Mouse (Mus musculus) intestine, embryonic 14.5 days (tissue): Measurements from ENCODE around the gene Trim75. TPM values are rescaled to one million over a fixed set of nuclear protein-coding genes. Genes with fewer than 3 reads are reported as not detected.

Experiments
- ATAC-seq: fragments of 200-750 bp; cut with Nextera tagmentation; replicated peaks from 2 replicates; pipeline ENCODE4 v1.8.0; 2017; ENCODE audit warnings: low read depth, moderate number of reproducible peaks, moderate TSS enrichment, moderate library complexity; ENCODE audit not compliant: low FRiP score, low TSS enrichment
- DNase-seq: peaks from one replicate; pipeline ENCODE4 v3.0.0-alpha.2; 2018; ENCODE audit warnings: low spot score
- H3K27ac ChIP-seq: fragments of 300-500 bp; sonication (generic); 2 replicates; pipeline ENCODE4 v1.5.1; 2014; ENCODE audit warnings: low read depth, mild to moderate bottlenecking, control low read depth
- H3K27me3 ChIP-seq: fragments of 300-500 bp; sonication (generic); replicated peaks from 2 replicates; pipeline ENCODE4 v1.6.1; 2014; ENCODE audit warnings: low read length, control low read depth; ENCODE audit not compliant: control insufficient read depth, insufficient read depth
- H3K36me3 ChIP-seq: fragments of 300-500 bp; sonication (generic); 2 replicates; pipeline ENCODE4 v1.6.1; 2014; ENCODE audit warnings: low read length, control low read depth; ENCODE audit not compliant: control insufficient read depth, insufficient read depth
- H3K4me1 ChIP-seq: fragments of 300-500 bp; sonication (generic); replicated peaks from 2 replicates; pipeline ENCODE4 v1.6.1; 2014; ENCODE audit warnings: low read length, control low read depth, mixed read lengths; ENCODE audit not compliant: control insufficient read depth, insufficient read depth
- H3K4me2 ChIP-seq: fragments of 300-500 bp; sonication (generic); 2 replicates; pipeline ENCODE4 v1.6.1; 2014; ENCODE audit warnings: low read length
- H3K4me3 ChIP-seq: fragments of 300-500 bp; sonication (generic); 2 replicates; pipeline ENCODE4 v1.5.1; 2014; ENCODE audit warnings: low read depth, low read length, control low read depth, mixed read lengths
- H3K9ac ChIP-seq: fragments of 300-500 bp; sonication (generic); 2 replicates; pipeline ENCODE4 v1.6.1; 2014; ENCODE audit warnings: mild to moderate bottlenecking, low read length
- H3K9me3 ChIP-seq: fragments of 300-500 bp; sonication (generic); 2 replicates; pipeline ENCODE4 v1.6.1; 2016; ENCODE audit warnings: low read length, control low read depth; ENCODE audit not compliant: control insufficient read depth
- WGBS: fragments of 180-500 bp; shearing (Covaris S2); extraction: QIAGEN DNeasy Blood & Tissue Kit; methylation state at CpG from one replicate; pipeline ENCODE4 v1.1.7; 2014; 5-methylcytosine and 5-hydroxymethylcytosine counted together
- polyA plus RNA-seq: library from polyadenylated mRNA; unstranded; fragments of >200 nt; fragmentation: Nextera tagmentation; extraction: Ambion mirVana; gene quantifications from 2 replicates; pipeline ENCODE4 v1.2.1, GENCODE M21; 2014

Gene Trim75
- not detected in 2 replicates for polyA plus RNA-seq

DNA sequence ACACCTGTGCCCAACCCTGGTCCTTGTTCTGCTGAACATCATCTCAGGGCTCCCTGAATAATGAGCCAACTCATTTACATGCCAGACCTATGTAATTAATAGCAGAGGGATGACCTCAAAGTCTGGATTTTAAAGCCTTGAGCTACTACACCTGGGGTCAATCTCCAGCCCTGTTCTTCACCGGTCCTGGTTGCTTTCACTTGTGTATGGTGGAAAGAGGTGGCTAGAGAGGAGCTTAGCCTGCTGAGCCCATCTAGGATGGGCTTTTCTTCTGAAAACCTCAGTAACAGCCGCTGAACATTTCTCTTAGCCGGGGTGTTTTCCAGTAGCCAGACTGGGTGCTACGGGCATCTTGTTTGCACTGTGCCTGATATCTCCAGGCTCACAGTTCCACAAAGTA, at the start of gene Trim75:
Gene Trim75 (minus strand): TSS at position 101 of the 400 bp plus-strand sequence.
- Histone ChIP-seq H3K27me3 (no peaks in the 10 kb centered on the region), H3K4me2 (no peak within 1 kb of the TSS), H3K9me3 (peaks cover 5% of the 10 kb centered on the region; the same call in 1 of the 2 replicates), H3K4me3 (no peak within 1 kb of the TSS), H3K27ac (no peak within 1 kb of the TSS), H3K9ac (no peak within 1 kb of the TSS), H3K4me1 (no peaks in the 10 kb centered on the region), H3K36me3 (no peaks in the 10 kb centered on the region)
- ATAC-seq (no peak), DNase-seq (no peak)
- WGBS = 90% methylated on average over 4 of the region's 4 CpGs

DNA sequence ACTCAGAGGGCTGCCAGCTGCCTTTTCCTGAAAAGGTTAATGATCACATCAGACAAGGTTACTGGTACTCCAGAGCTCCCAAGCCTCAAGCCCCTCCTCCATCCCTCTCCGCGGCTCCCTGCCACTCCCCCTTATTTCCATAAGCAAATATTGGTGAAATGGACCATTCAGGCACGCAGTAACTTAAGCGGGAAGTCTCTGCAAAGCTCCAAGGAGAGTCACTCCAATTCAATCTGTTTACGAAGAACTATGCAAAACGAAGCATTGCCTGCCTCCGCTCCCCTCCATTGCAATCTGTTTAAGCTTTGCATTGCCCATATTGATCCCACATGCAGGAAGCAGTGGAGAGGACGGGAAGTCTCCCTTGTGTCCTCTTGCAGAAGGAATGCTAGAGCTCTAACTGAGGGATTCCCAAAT, 49.5 kb upstream of the Trim75 start, which contains the start of gene Apela:
Gene Apela (minus strand): TSS at position 220 of the 417 bp plus-strand sequence.
- Histone ChIP-seq H3K27ac (peak within 1 kb of the TSS; percentile 29; the same call in 1 of the 2 replicates), H3K9ac (no peak within 1 kb of the TSS; the same call in none of the 2 replicates), H3K4me3 (peak within 1 kb of the TSS; percentile 31), H3K36me3 (no peaks in the 10 kb centered on the region), H3K27me3 (no peaks in the 10 kb centered on the region), H3K4me1 (peaks cover 11% of the 10 kb centered on the region; the same call in 1 of the 2 replicates), H3K4me2 (peak within 1 kb of the TSS; percentile 61), H3K9me3 (no peaks in the 10 kb centered on the region)
- peak; percentile 80 for ATAC-seq
- under 1% methylated on average over 8 of the region's 8 CpGs for WGBS
- DNase-seq = peak; percentile 75

DNA sequence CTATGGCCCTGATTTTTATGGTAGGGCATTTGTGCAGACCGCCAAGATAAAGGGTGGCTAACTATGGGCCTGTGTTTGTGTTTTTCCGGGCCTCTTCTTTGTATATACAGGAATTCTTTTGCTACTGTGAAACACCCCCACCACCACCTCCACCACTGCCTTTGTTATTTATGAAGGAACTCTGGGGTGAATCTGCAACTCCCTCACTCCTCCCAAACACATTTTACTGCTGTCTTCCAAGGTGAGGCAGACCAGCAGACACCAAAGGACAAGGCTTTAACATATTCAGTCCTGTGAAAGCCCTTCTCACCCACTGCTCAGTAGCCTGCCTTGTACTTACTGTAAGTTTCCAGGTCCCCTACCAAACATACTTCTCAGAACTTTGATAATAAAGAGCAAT, 46.5 kb upstream of the Trim75 start:
- no peak overlapping the region for H3K4me2 ChIP-seq

DNA sequence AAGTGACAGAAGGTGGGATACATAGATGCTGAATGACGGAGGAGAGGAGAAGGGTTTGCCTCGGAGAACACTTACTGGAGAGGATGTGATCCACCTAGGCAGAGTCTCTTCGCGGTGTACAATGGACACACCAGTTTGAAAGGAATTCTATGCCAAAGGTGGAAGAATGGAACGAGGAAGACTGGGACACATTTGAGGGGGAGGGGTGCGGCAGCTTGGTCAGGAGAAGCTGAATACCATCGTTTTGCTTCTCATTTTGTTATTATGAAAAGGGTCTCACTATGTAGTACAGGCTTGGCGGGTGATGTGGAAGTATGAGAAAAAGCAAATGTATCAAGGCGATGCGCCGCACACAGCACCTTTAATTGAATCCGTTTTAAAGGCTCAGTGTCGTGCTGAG, 45.4 kb upstream of the Trim75 start:
- DNase-seq (no peak), ATAC-seq (no peak)
- Histone ChIP-seq H3K36me3 (no peaks in the 10 kb centered on the region), H3K9ac (no peak overlapping the region), H3K4me3 (no peak overlapping the region), H3K27me3 (no peaks in the 10 kb centered on the region), H3K4me2 (no peak overlapping the region), H3K4me1 (peaks cover 11% of the 10 kb centered on the region; the same call in 1 of the 2 replicates), H3K9me3 (no peaks in the 10 kb centered on the region), H3K27ac (no peak overlapping the region)
- 79% methylated on average over 13 of the region's 13 CpGs for WGBS

More for the DNA sequence above, 46.5 kb upstream of the Trim75 start:
- H3K9me3 ChIP-seq = no peaks in the 10 kb centered on the region
- H3K27me3 ChIP-seq = no peaks in the 10 kb centered on the region
- no peak overlapping the region for H3K27ac ChIP-seq
- H3K9ac ChIP-seq = no peak overlapping the region
- no peaks in the 10 kb centered on the region for H3K36me3 ChIP-seq
- DNase-seq (no peak), ATAC-seq (no peak)
- whole genome bisulfite sequencing = 19% methylated on average over 2 of the region's 2 CpGs
- peaks cover 11% of the 10 kb centered on the region; the same call in 1 of the 2 replicates for H3K4me1 ChIP-seq
- no peak overlapping the region for H3K4me3 ChIP-seq

DNA sequence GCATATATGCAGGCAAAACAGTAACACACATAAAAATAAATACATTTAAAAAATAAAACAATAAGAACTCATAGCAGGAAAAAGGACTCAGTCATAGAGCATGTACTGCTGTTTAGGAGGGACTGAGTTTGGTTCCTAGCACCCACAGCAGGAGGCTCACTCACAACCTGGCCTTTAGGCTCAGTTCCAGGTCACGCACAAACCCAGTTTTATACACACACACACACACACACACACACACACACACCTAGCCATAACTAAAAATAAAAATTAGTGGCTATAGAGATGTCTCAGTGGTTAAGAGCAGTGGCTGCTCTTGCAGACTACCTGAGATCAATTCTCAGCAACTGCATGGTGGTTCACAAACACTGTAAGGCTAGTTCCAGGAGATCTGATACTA, 44.5 kb upstream of the Trim75 start:
- no peaks in the 10 kb centered on the region for H3K36me3 ChIP-seq
- H3K27ac ChIP-seq = no peak overlapping the region
- H3K4me3 ChIP-seq = no peak overlapping the region
- H3K9me3 ChIP-seq = no peaks in the 10 kb centered on the region
- no peak for ATAC-seq
- no peak for DNase-seq
- H3K4me1 ChIP-seq = peaks cover 11% of the 10 kb centered on the region; the same call in 1 of the 2 replicates
- H3K4me2 ChIP-seq = no peak overlapping the region
- 95% methylated on average over 1 of the region's 1 CpGs for WGBS
- H3K9ac ChIP-seq = no peak overlapping the region
- no peaks in the 10 kb centered on the region for H3K27me3 ChIP-seq

DNA sequence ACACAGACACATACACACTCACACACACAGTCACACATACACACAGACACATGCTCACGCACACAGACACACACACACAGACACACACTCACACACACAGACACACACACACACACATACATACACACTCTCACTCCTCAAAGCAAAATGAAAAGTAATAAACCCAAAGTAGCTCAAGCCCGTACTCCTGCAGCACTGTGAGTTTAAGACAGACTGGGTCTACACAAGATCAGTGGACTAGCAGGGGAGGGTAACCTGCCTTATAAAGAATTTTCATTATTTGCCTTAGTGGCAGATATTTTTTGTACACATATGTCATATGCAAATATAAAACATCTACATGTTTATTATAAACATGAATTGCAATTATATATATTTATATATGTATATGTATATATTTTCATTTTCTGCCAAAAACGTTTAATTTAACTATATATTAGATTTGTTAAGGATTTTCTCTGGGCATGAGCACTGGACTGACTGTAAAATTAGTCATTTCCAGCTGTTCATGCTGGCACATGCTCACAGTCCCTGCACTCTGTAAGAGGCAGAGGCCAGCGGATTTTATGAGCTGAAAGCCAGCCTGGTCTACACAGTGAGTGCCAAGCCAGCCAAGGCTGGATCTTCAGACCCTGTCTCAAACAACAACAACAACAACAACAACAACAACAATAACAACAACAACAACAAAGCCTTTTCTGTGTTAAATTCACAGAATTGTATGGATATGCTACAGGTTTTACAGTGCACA, 43.3 kb upstream of the Trim75 start:
- DNase-seq = no peak
- no peak for ATAC-seq
- WGBS = 75% methylated on average over 4 of the region's 4 CpGs

DNA sequence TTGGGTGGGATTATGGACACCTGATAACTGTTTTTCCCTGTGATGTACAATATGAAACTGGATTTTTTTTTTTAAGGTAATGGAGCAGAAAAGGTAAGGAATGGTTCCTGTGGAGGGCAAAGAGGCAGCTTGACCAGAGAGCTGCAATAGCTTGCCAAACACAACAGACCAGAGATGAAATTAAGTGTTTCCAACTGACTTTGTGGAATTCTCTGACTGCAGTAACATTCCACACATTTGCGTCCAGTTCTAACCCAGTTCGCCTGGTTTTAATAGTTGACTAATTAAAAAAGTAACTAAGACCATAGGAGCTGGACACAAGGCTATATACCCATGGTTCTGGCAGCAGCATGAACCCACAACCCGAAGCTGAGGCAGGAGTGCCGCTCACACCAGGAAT, 42.1 kb upstream of the Trim75 start:
- Histone ChIP-seq H3K4me2 (no peak overlapping the region), H3K27me3 (no peaks in the 10 kb centered on the region), H3K9me3 (no peaks in the 10 kb centered on the region), H3K36me3 (no peaks in the 10 kb centered on the region), H3K4me1 (peaks cover 11% of the 10 kb centered on the region; the same call in 1 of the 2 replicates), H3K4me3 (no peak overlapping the region), H3K27ac (no peak overlapping the region), H3K9ac (no peak overlapping the region)
- WGBS = 80% methylated on average over 4 of the region's 4 CpGs
- DNase-seq (no peak), ATAC-seq (no peak)

More for the DNA sequence above, 43.3 kb upstream of the Trim75 start:
- Histone ChIP-seq H3K36me3 (no peaks in the 10 kb centered on the region), H3K9ac (no peak overlapping the region), H3K9me3 (no peaks in the 10 kb centered on the region), H3K27ac (no peak overlapping the region), H3K27me3 (no peaks in the 10 kb centered on the region), H3K4me1 (peaks cover 11% of the 10 kb centered on the region; the same call in 1 of the 2 replicates), H3K4me2 (no peak overlapping the region), H3K4me3 (no peak overlapping the region)

DNA sequence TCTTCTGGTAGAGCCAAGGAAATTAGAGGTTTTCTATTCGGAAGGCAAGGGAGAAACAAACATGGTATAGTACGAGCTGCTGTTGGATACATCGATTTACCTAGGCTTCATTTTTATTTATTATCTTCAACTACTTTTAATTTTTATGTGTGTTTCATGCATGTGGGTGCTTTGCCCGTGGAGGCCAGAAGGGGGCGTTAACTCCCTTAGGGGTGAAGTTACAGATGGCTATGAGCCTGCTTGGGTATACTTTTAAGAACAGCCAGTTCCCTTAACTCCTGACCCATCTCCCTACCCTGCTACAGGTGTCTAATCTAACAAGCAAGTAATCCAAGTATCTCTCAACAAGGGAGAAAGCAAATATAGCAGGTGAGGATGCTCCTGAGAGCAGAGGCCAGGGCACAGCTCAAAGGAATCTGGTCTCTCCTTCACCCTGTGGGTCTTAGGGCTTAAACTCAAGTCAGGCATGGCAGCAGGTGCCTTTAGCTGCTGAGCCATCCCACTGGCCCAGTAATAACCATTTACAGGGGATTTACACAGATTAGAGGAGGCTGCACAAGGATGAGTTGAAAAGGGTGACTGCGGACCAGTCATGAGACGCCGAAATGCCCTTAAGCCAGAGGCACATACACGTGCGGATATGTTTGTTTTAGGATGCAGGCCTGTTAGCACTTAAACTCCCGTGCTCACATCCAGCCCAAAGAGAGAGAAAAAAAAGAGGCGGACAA, 41.5 kb upstream of the Trim75 start:
- ATAC-seq = no peak
- WGBS = 72% methylated on average over 12 of the region's 12 CpGs
- H3K27ac ChIP-seq = no peak overlapping the region

More for the DNA sequence above, 41.5 kb upstream of the Trim75 start:
- Histone ChIP-seq H3K4me2 (no peak overlapping the region), H3K9ac (no peak overlapping the region), H3K4me1 (peaks cover 9% of the 10 kb centered on the region; the same call in 1 of the 2 replicates), H3K36me3 (no peaks in the 10 kb centered on the region), H3K9me3 (no peaks in the 10 kb centered on the region), H3K27me3 (no peaks in the 10 kb centered on the region), H3K4me3 (no peak overlapping the region)
- DNase-seq = no peak
